Mouse (Mus musculus): ENCODE results near the gene Alkbh3. TPM values are rescaled to one million over a fixed set of nuclear protein-coding genes. Genes with fewer than 3 reads are reported as not detected.
A peak's percentile ranks its signal among the peaks of the same experiment; 100 is the strongest.

The Alkbh3 gene
- polyA plus RNA-seq, 1 experiment from 2014 or later: 77.8 TPM

DNA sequence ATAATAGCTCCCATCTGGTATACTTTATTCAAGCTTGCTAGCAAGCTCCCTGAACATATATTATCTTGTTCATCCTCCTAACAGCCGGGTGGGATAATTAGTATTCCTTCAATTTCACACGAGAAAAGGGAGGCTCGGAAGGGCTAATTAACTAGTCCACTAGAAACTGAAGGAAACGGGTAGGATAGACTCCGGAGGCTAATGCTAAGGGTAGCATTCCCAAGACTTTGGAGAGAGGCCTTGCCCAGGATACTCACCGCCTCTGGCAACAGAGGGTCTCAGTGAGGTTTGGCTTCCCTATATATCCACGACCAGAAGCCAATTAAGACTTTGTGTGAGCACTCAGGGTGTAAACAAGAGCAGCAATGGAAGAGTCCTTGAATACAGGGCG lies 52.8 kb downstream of the Alkbh3 start:
- no peak overlapping the region for H3K9ac ChIP-seq (ENCODE audit: low read depth, low read length)
- H3K4me2 ChIP-seq (ENCODE audit: low read depth, low read length): no peak overlapping the region
- peaks cover 14% of the 10 kb centered on the region for H3K4me1 ChIP-seq (ENCODE audit: control insufficient read depth, insufficient read depth, low read length)
- H3K36me3 ChIP-seq (ENCODE audit: control insufficient read depth, insufficient read depth, low read length): no peaks in the 10 kb centered on the region
- WGBS: 56% methylated on average over 8 of the region's 8 CpGs
- peaks cover 25% of the 10 kb centered on the region for H3K27me3 ChIP-seq (replicated peaks; ENCODE audit: control insufficient read depth, insufficient read depth, low read length)
- no peaks in the 10 kb centered on the region for H3K9me3 ChIP-seq (ENCODE audit: control insufficient read depth, low read length)
- no peak overlapping the region for H3K27ac ChIP-seq (ENCODE audit: low read length)
- H3K4me3 ChIP-seq (ENCODE audit: low read length): 0 out of 2 replicates have a peak overlapping the region, but pooled peaks have one; percentile 73
- ATAC-seq: no peak

DNA sequence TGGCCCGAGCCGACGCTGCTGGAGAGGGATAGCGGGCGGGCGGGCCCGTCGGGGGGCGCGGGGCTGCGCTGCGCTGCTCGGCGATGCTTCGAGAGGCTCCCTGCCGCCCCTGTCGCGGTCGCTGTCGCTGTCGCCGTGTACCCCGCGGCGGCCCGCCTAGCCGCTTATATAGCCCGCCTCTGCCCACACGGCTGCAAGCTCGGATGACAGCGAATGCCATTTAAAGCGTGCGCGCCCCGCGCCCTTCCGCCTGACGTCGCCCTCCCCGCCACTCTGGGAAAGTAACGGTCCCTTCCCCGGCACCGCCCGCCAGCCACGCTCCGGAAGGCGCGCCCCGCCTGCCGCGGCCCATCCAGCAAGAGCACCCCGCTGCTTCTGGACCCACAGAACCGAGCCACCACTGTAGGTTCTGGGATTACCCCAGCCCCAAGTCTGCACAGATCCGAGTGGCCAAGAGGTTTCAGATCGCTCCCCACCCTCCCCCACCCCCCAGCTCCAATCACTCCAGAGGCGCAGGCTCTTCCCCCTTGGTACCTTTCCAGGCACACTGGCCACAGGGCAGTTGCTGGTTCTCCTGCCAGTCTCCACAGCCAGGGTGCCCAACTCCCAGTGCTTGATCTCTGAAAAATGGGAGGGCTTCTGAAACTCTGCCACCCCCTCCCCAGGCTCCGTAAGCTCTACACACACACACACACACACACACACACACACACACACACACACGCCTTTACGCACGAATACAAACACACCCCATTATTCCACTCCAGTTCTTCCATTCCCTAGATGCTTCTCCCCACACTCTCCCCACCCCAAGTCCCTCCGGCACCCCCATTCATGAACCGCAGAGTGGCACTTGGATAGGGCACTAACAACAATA lies 53.5 kb downstream of the Alkbh3 start, which contains the start of gene Gm13889:
Gene Gm13889 (minus strand): TSS at position 294 of the 877 bp plus-strand sequence.
- H3K9ac ChIP-seq (ENCODE audit: low read depth, low read length): peak within 1 kb of the TSS; percentile 84

DNA sequence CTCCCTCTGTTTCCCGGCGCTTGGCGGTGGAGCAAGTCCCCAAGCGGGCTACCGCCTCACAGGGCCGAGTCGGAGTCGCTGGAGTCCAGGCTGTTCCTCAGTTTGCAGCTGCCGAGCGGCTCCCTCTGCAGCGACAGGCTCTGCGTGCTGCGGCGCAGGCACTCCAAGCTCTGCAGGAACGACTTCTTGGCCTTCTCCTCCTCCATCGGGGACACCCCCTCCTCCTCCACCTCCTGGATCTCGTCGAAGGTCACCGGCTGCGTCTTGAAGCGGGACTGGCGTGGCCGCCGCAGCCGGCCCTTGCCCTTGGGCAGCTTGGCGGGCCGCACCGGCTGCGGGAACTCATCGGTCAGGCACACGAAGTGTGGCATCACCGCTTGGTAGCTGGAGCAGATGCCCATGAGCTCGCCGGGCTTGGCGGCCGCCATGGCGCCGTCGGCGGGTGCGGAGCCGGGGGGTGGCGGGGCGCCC lies 54.2 kb downstream of the Alkbh3 start:
- Histone ChIP-seq H3K4me1 (ENCODE audit: control insufficient read depth, insufficient read depth, low read length) (peaks cover 14% of the 10 kb centered on the region), H3K36me3 (ENCODE audit: control insufficient read depth, insufficient read depth, low read length) (no peaks in the 10 kb centered on the region), H3K9me3 (ENCODE audit: control insufficient read depth, low read length) (no peaks in the 10 kb centered on the region), H3K27me3 (replicated peaks; ENCODE audit: control insufficient read depth, insufficient read depth, low read length) (peaks cover 25% of the 10 kb centered on the region), H3K4me2 (ENCODE audit: low read depth, low read length) (peak overlapping the region; percentile 89), H3K27ac (ENCODE audit: low read length) (peak overlapping the region; percentile 82), H3K4me3 (ENCODE audit: low read length) (peak overlapping the region; percentile 73), H3K9ac (ENCODE audit: low read depth, low read length) (peak overlapping the region; percentile 84)
- under 1% methylated on average over 44 of the region's 44 CpGs for WGBS
- ATAC-seq: peak; percentile 57

More for the DNA sequence above, 53.5 kb downstream of the Alkbh3 start, which contains the start of gene Gm13889:
- Histone ChIP-seq H3K9me3 (ENCODE audit: control insufficient read depth, low read length) (no peaks in the 10 kb centered on the region), H3K4me2 (ENCODE audit: low read depth, low read length) (peak within 1 kb of the TSS; percentile 89), H3K4me1 (ENCODE audit: control insufficient read depth, insufficient read depth, low read length) (peaks cover 14% of the 10 kb centered on the region), H3K27me3 (replicated peaks; ENCODE audit: control insufficient read depth, insufficient read depth, low read length) (peaks cover 25% of the 10 kb centered on the region), H3K36me3 (ENCODE audit: control insufficient read depth, insufficient read depth, low read length) (no peaks in the 10 kb centered on the region), H3K4me3 (ENCODE audit: low read length) (peak within 1 kb of the TSS; percentile 73), H3K27ac (ENCODE audit: low read length) (peak within 1 kb of the TSS; percentile 82)
- whole genome bisulfite sequencing: 6% methylated on average over 52 of the region's 62 CpGs
- ATAC-seq: peak; percentile 71

DNA sequence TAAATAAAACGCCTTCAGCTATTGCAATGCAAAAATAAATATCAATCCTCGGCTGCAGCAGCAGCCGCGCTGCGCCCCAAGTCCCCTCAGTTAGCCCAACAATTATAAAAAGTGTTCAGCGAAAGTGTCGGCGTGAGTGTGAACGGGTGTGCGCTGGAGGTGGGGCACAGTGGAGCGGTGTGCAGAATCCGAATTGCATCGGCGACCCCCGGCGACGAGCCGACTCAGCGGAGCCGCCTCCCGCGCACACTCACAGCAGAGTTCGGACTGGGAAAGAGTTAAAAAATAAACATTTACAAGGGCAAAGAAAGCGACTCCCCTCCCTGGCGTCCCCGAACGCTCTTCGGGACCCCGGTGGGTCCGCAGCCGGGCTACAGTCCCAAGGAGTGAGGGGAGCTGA lies 54.7 kb downstream of the Alkbh3 start:
- Histone ChIP-seq H3K9ac (ENCODE audit: low read depth, low read length) (peak overlapping the region; percentile 84), H3K27ac (ENCODE audit: low read length) (peak overlapping the region; percentile 82), H3K4me1 (ENCODE audit: control insufficient read depth, insufficient read depth, low read length) (peaks cover 14% of the 10 kb centered on the region), H3K9me3 (ENCODE audit: control insufficient read depth, low read length) (no peaks in the 10 kb centered on the region), H3K36me3 (ENCODE audit: control insufficient read depth, insufficient read depth, low read length) (no peaks in the 10 kb centered on the region), H3K4me3 (ENCODE audit: low read length) (peak overlapping the region; percentile 73), H3K4me2 (ENCODE audit: low read depth, low read length) (peak overlapping the region; percentile 89), H3K27me3 (replicated peaks; ENCODE audit: control insufficient read depth, insufficient read depth, low read length) (peaks cover 25% of the 10 kb centered on the region)
- ATAC-seq: peak; percentile 10; the same call in 1 of the 2 replicates
- WGBS: under 1% methylated on average over 31 of the region's 31 CpGs

DNA sequence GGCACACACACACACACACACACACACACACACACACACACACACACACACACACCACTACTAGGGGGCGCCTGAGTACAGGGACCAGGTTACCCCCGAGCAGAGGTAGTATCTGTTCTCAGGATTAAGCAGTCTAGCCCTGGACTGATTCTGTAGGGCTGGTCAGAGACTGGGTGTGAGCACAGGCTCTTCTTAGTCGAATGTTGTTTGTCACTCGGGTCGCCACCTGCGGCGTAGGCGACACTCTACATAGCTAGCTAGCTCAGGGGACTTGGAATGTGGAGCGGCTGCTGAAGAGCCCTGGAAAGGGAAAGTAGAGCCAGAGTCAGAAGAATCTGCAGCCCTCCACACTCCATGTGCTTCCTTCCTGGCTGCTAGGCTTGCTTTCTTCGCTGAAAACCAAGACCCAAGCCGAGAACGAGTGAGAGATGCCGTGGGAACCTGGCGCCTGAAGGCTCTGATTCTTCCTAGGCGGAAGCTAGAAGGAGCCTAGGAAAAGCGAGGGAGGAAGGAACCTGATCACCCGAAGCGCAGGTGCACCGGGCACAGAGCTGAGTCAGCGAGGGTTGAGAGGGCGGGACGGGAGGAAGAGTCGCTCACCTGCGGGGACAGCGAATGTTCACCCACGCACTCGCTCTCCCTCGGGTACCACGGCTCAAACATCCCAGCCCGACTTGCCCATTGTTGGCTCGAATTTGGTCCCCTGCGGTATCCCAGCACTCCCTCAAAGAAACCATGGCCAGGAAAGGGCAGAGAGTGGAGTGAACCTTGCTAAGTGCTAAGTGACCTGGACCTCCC lies 55.6 kb downstream of the Alkbh3 start:
- Histone ChIP-seq H3K36me3 (ENCODE audit: control insufficient read depth, insufficient read depth, low read length) (no peaks in the 10 kb centered on the region), H3K4me3 (ENCODE audit: low read length) (peak overlapping the region; percentile 73), H3K9ac (ENCODE audit: low read depth, low read length) (peak overlapping the region; percentile 84), H3K27me3 (replicated peaks; ENCODE audit: control insufficient read depth, insufficient read depth, low read length) (peaks cover 25% of the 10 kb centered on the region), H3K4me1 (ENCODE audit: control insufficient read depth, insufficient read depth, low read length) (peaks cover 14% of the 10 kb centered on the region), H3K9me3 (ENCODE audit: control insufficient read depth, low read length) (no peaks in the 10 kb centered on the region), H3K4me2 (ENCODE audit: low read depth, low read length) (peak overlapping the region; percentile 89), H3K27ac (ENCODE audit: low read length) (peak overlapping the region; percentile 37; the same call in 1 of the 2 replicates)
- peak; percentile 22; the same call in 1 of the 2 replicates for ATAC-seq
- 2% methylated on average over 32 of the region's 32 CpGs for WGBS

DNA sequence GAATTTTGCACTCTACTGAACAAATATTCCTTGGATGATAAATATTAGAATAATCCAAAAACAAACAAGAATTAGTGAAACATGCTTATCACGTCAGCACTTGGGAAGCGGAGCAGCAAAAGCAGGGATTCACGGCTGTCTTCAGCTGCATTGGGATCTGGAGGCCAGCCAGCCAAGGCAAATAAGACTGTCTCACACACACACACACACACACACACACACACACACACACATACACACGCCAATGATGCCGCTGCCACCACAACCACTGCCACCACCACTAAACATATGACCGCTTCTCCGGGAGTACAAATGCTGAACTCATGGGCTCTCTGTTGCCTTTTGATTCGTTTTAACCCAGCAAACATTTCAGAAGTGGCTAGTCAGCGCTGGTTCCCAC lies 56.9 kb downstream of the Alkbh3 start:
- ATAC-seq: no peak
- Histone ChIP-seq H3K27me3 (replicated peaks; ENCODE audit: control insufficient read depth, insufficient read depth, low read length) (peaks cover 25% of the 10 kb centered on the region), H3K9ac (ENCODE audit: low read depth, low read length) (no peak overlapping the region), H3K4me3 (ENCODE audit: low read length) (no peak overlapping the region), H3K36me3 (ENCODE audit: control insufficient read depth, insufficient read depth, low read length) (no peaks in the 10 kb centered on the region), H3K27ac (ENCODE audit: low read length) (no peak overlapping the region), H3K4me1 (ENCODE audit: control insufficient read depth, insufficient read depth, low read length) (peaks cover 14% of the 10 kb centered on the region), H3K9me3 (ENCODE audit: control insufficient read depth, low read length) (no peaks in the 10 kb centered on the region; the same call in 1 of the 2 replicates), H3K4me2 (ENCODE audit: low read depth, low read length) (no peak overlapping the region)
- 67% methylated on average over 9 of the region's 9 CpGs for WGBS

DNA sequence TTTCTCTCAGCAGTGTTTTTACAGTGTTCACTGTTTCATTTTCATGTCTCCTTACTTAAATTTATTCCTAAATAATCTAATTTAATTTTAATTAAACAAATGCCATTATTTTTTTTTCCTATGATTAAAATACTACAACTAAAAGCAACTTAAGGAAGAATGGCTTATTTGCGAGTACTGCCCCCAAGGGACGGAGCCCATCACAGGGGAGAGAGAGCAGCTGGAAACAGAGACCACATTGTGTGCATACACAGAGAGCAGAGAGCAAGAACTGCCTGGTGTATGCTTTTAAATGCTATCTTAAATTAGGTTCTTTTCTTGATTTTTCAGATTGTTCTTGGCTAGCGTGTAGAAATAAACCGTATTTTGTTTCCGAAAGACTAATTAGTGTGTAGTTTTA lies 63.6 kb downstream of the Alkbh3 start:
- ATAC-seq: no peak
- no peak overlapping the region for H3K27ac ChIP-seq (ENCODE audit: low read length)
- H3K4me2 ChIP-seq (ENCODE audit: low read depth, low read length): no peak overlapping the region
- 66% methylated on average over 5 of the region's 5 CpGs for WGBS
- H3K4me1 ChIP-seq (ENCODE audit: control insufficient read depth, insufficient read depth, low read length): 0 out of 2 replicates have a peak, but pooled peaks cover 2% of the 10 kb centered on the region
- H3K36me3 ChIP-seq (ENCODE audit: control insufficient read depth, insufficient read depth, low read length): no peaks in the 10 kb centered on the region
- no peak overlapping the region for H3K4me3 ChIP-seq (ENCODE audit: low read length)
- H3K27me3 ChIP-seq (replicated peaks; ENCODE audit: control insufficient read depth, insufficient read depth, low read length): no peaks in the 10 kb centered on the region
- H3K9ac ChIP-seq (ENCODE audit: low read depth, low read length): no peak overlapping the region
- no peaks in the 10 kb centered on the region; the same call in 1 of the 2 replicates for H3K9me3 ChIP-seq (ENCODE audit: control insufficient read depth, low read length)

DNA sequence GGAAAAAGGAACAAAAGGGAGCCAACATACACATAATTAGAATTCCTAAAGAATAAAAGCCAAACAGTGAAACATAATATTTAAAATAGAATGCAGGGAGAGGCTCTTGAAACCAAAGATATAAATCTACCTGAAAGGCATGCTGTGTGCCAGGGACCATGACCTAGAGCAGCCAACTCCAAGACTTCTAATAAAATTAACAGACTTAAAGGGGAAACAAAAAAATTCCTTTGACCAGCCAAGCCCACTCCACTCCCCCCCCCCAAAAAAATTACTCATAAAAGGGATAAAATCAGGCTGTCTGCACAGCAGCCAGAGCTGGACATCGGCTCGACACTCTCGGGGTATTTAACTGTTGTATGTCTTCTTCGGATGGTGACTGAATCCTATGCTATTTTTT lies 65.8 kb downstream of the Alkbh3 start:
- Histone ChIP-seq H3K4me2 (ENCODE audit: low read depth, low read length) (no peak overlapping the region), H3K36me3 (ENCODE audit: control insufficient read depth, insufficient read depth, low read length) (no peaks in the 10 kb centered on the region), H3K9me3 (ENCODE audit: control insufficient read depth, low read length) (no peaks in the 10 kb centered on the region; the same call in 1 of the 2 replicates), H3K4me3 (ENCODE audit: low read length) (no peak overlapping the region), H3K27me3 (replicated peaks; ENCODE audit: control insufficient read depth, insufficient read depth, low read length) (no peaks in the 10 kb centered on the region), H3K9ac (ENCODE audit: low read depth, low read length) (no peak overlapping the region), H3K4me1 (ENCODE audit: control insufficient read depth, insufficient read depth, low read length) (0 out of 2 replicates have a peak, but pooled peaks cover 2% of the 10 kb centered on the region), H3K27ac (ENCODE audit: low read length) (no peak overlapping the region)
- 76% methylated on average over 4 of the region's 4 CpGs for WGBS
- no peak for ATAC-seq

DNA sequence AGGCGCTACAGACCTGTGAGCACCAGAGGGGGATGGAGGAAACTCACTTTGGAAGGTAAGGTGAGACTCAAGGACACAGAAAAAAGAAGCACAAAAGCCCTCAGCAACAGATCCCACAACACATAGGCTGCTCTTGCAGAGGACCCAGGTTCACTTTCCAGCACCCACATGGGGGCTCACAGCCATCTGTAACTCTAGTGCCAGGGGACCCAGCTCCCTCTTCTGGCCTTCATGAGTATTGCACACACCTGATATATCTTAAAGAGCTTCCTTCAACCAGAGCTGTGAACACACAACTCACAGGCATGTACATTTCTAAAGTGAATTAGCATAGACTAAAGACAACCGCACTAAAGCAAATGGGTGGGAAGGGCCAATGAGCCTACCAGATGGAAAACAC lies 66.5 kb downstream of the Alkbh3 start:
- 88% methylated on average over 2 of the region's 2 CpGs for WGBS
- no peaks in the 10 kb centered on the region for H3K36me3 ChIP-seq (ENCODE audit: control insufficient read depth, insufficient read depth, low read length)
- H3K9ac ChIP-seq (ENCODE audit: low read depth, low read length): no peak overlapping the region
- no peak overlapping the region for H3K4me3 ChIP-seq (ENCODE audit: low read length)
- ATAC-seq: no peak
- H3K9me3 ChIP-seq (ENCODE audit: control insufficient read depth, low read length): no peaks in the 10 kb centered on the region; the same call in 1 of the 2 replicates
- H3K27ac ChIP-seq (ENCODE audit: low read length): no peak overlapping the region
- 0 out of 2 replicates have a peak, but pooled peaks cover 2% of the 10 kb centered on the region for H3K4me1 ChIP-seq (ENCODE audit: control insufficient read depth, insufficient read depth, low read length)
- no peak overlapping the region for H3K4me2 ChIP-seq (ENCODE audit: low read depth, low read length)
- no peaks in the 10 kb centered on the region for H3K27me3 ChIP-seq (replicated peaks; ENCODE audit: control insufficient read depth, insufficient read depth, low read length)

All from intestine, embryonic 16.5 days (tissue).